Mouse (Mus musculus) stomach, embryonic 15.5 days (tissue): ENCODE measurements at regions not wholly inside any gene's neighbourhood (a gene's known extent, or its start where the extent isn't known, plus 50 kb on each side); places are given as distances from the start of the nearest gene placed in this dataset.
A peak's percentile ranks its signal among the peaks of the same experiment; 100 is the strongest.

ENCODE experiments used
- ATAC-seq: fragments of 200-750 bp; cut with Nextera tagmentation; 2 replicates; pipeline ENCODE4 v1.8.0; 2017; ENCODE audit warnings: low read depth, moderate number of reproducible peaks, moderate TSS enrichment; ENCODE audit not compliant: insufficient read depth, low FRiP score
- H3K27ac ChIP-seq: fragments of 300-500 bp; sonication (generic); 2 replicates; pipeline ENCODE4 v1.5.1; 2015; ENCODE audit warnings: mild to moderate bottlenecking, inconsistent platforms
- H3K27me3 ChIP-seq: fragments of 300-500 bp; sonication (generic); replicated peaks from 2 replicates; pipeline ENCODE4 v1.6.1; 2015; ENCODE audit warnings: inconsistent platforms
- H3K36me3 ChIP-seq: fragments of 300-500 bp; sonication (generic); 2 replicates; pipeline ENCODE4 v1.6.1; 2015; ENCODE audit warnings: inconsistent platforms
- H3K4me1 ChIP-seq: fragments of 300-500 bp; sonication (generic); 2 replicates; pipeline ENCODE4 v1.6.1; 2015; ENCODE audit warnings: inconsistent platforms
- H3K4me2 ChIP-seq: fragments of 300-500 bp; sonication (generic); 2 replicates; pipeline ENCODE4 v1.6.1; 2015; ENCODE audit warnings: mild to moderate bottlenecking, inconsistent platforms
- H3K4me3 ChIP-seq: fragments of 300-500 bp; sonication (generic); replicated peaks from 2 replicates; pipeline ENCODE4 v1.5.1; 2015; ENCODE audit warnings: inconsistent platforms
- H3K9ac ChIP-seq: fragments of 300-500 bp; sonication (generic); 2 replicates; pipeline ENCODE4 v1.6.1; 2015; ENCODE audit warnings: inconsistent platforms
- H3K9me3 ChIP-seq: fragments of 300-500 bp; sonication (generic); 2 replicates; pipeline ENCODE4 v1.6.1; 2016; ENCODE audit warnings: inconsistent platforms
- WGBS: fragments of 180-500 bp; shearing (Covaris S2); methylation state at CpG from one replicate; pipeline ENCODE4 v1.1.7; 2015; 5-methylcytosine and 5-hydroxymethylcytosine counted together

- Histone ChIP-seq H3K4me2 (no peak overlapping the region), H3K36me3 (no peaks in the 10 kb centered on the region), H3K27me3 (no peaks in the 10 kb centered on the region), H3K4me3 (no peak overlapping the region), H3K9me3 (no peaks in the 10 kb centered on the region), H3K9ac (no peak overlapping the region), H3K4me1 (no peaks in the 10 kb centered on the region), H3K27ac (no peak overlapping the region)
- no peak for ATAC-seq
- 11% methylated on average over 13 of the region's 13 CpGs for WGBS
Observed at GRCm38 (mm10) chr14:104038628-104039325, 194.6 kb upstream of the Ednrb start.

- no peaks in the 10 kb centered on the region for H3K4me1 ChIP-seq
- no peak for ATAC-seq
- no peaks in the 10 kb centered on the region for H3K36me3 ChIP-seq
- H3K9ac ChIP-seq: no peak overlapping the region
- no peak overlapping the region for H3K27ac ChIP-seq
- H3K27me3 ChIP-seq: no peaks in the 10 kb centered on the region
- no peak overlapping the region for H3K4me3 ChIP-seq
- H3K9me3 ChIP-seq: no peaks in the 10 kb centered on the region
- H3K4me2 ChIP-seq: no peak overlapping the region
- 43% methylated on average over 1 of the region's 1 CpGs for WGBS
Observed at GRCm38 (mm10) chr14:104033606-104034005, 189.4 kb upstream of the Ednrb start.

- Histone ChIP-seq H3K4me1 (peaks cover 3% of the 10 kb centered on the region; the same call in 1 of the 2 replicates), H3K27me3 (no peaks in the 10 kb centered on the region), H3K4me2 (no peak overlapping the region), H3K9me3 (no peaks in the 10 kb centered on the region), H3K27ac (no peak overlapping the region), H3K4me3 (no peak overlapping the region), H3K9ac (no peak overlapping the region), H3K36me3 (no peaks in the 10 kb centered on the region)
- no peak for ATAC-seq
- 55% methylated on average over 11 of the region's 11 CpGs for WGBS
Observed at GRCm38 (mm10) chr14:104030784-104031470, 186.7 kb upstream of the Ednrb start.

GRCm38 (mm10) chr14:104029668-104030530, 185.7 kb upstream of the Ednrb start:
- 54% methylated on average over 20 of the region's 20 CpGs for WGBS
- no peaks in the 10 kb centered on the region for H3K36me3 ChIP-seq
- no peak overlapping the region for H3K4me2 ChIP-seq
- no peak overlapping the region for H3K4me3 ChIP-seq
- no peak overlapping the region for H3K27ac ChIP-seq
- H3K9me3 ChIP-seq: no peaks in the 10 kb centered on the region
- no peak for ATAC-seq
- H3K4me1 ChIP-seq: peaks cover 3% of the 10 kb centered on the region; the same call in 1 of the 2 replicates
- H3K9ac ChIP-seq: no peak overlapping the region
- H3K27me3 ChIP-seq: no peaks in the 10 kb centered on the region

- H3K9me3 ChIP-seq: no peaks in the 10 kb centered on the region
- no peak overlapping the region for H3K4me3 ChIP-seq
- no peak overlapping the region for H3K4me2 ChIP-seq
- H3K27ac ChIP-seq: no peak overlapping the region
- H3K9ac ChIP-seq: no peak overlapping the region
- H3K4me1 ChIP-seq: peaks cover 3% of the 10 kb centered on the region; the same call in 1 of the 2 replicates
- no peaks in the 10 kb centered on the region for H3K36me3 ChIP-seq
- no peaks in the 10 kb centered on the region for H3K27me3 ChIP-seq
- no peak for ATAC-seq
- WGBS: 88% methylated on average over 8 of the region's 8 CpGs
Observed at GRCm38 (mm10) chr14:104027900-104028285, 183.7 kb upstream of the Ednrb start.

GRCm38 (mm10) chr14:104027077-104027899, 183.1 kb upstream of the Ednrb start:
- Histone ChIP-seq H3K4me1 (peaks cover 3% of the 10 kb centered on the region; the same call in 1 of the 2 replicates), H3K36me3 (no peaks in the 10 kb centered on the region), H3K4me3 (no peak overlapping the region), H3K27me3 (no peaks in the 10 kb centered on the region), H3K9me3 (no peaks in the 10 kb centered on the region), H3K27ac (no peak overlapping the region), H3K9ac (no peak overlapping the region), H3K4me2 (0 out of 2 replicates have a peak overlapping the region, but pooled peaks have one; percentile 14)
- WGBS: 28% methylated on average over 17 of the region's 17 CpGs
- ATAC-seq: peak; percentile 18; the same call in 1 of the 2 replicates

GRCm38 (mm10) chr14:104008538-104008937, 164.3 kb upstream of the Ednrb start:
- WGBS: 77% methylated on average over 1 of the region's 1 CpGs
- H3K4me2 ChIP-seq: no peak overlapping the region
- no peak overlapping the region for H3K27ac ChIP-seq
- H3K4me3 ChIP-seq: no peak overlapping the region
- no peaks in the 10 kb centered on the region for H3K27me3 ChIP-seq
- no peaks in the 10 kb centered on the region for H3K9me3 ChIP-seq
- H3K36me3 ChIP-seq: no peaks in the 10 kb centered on the region
- H3K4me1 ChIP-seq: no peaks in the 10 kb centered on the region
- no peak overlapping the region for H3K9ac ChIP-seq
- no peak for ATAC-seq

- H3K27me3 ChIP-seq: no peaks in the 10 kb centered on the region
- no peak overlapping the region for H3K9ac ChIP-seq
- H3K4me1 ChIP-seq: no peaks in the 10 kb centered on the region
- H3K27ac ChIP-seq: no peak overlapping the region
- WGBS: 49% methylated on average over 4 of the region's 4 CpGs
- no peaks in the 10 kb centered on the region for H3K9me3 ChIP-seq
- H3K36me3 ChIP-seq: no peaks in the 10 kb centered on the region
- ATAC-seq: no peak
- no peak overlapping the region for H3K4me2 ChIP-seq
- H3K4me3 ChIP-seq: no peak overlapping the region
Observed at GRCm38 (mm10) chr14:104006426-104006825, 162.2 kb upstream of the Ednrb start.

- Histone ChIP-seq H3K4me2 (no peak overlapping the region), H3K27me3 (no peaks in the 10 kb centered on the region), H3K4me1 (no peaks in the 10 kb centered on the region), H3K4me3 (no peak overlapping the region), H3K36me3 (no peaks in the 10 kb centered on the region), H3K9ac (no peak overlapping the region), H3K9me3 (no peaks in the 10 kb centered on the region), H3K27ac (no peak overlapping the region)
- no peak for ATAC-seq
- 77% methylated on average over 2 of the region's 2 CpGs for WGBS
Observed at GRCm38 (mm10) chr14:104005132-104005531, 160.9 kb upstream of the Ednrb start.

- Histone ChIP-seq H3K4me2 (no peak overlapping the region), H3K9ac (no peak overlapping the region), H3K36me3 (no peaks in the 10 kb centered on the region), H3K27ac (no peak overlapping the region), H3K27me3 (no peaks in the 10 kb centered on the region), H3K4me3 (no peak overlapping the region), H3K9me3 (no peaks in the 10 kb centered on the region), H3K4me1 (no peaks in the 10 kb centered on the region)
- no peak for ATAC-seq
- WGBS: 44% methylated on average over 1 of the region's 1 CpGs
Observed at GRCm38 (mm10) chr14:104002421-104002820, 158.2 kb upstream of the Ednrb start.

- no peaks in the 10 kb centered on the region for H3K36me3 ChIP-seq
- H3K27ac ChIP-seq: no peak overlapping the region
- H3K4me2 ChIP-seq: no peak overlapping the region
- H3K9ac ChIP-seq: no peak overlapping the region
- no peaks in the 10 kb centered on the region for H3K9me3 ChIP-seq
- no peak for ATAC-seq
- H3K4me1 ChIP-seq: no peaks in the 10 kb centered on the region
- no peak overlapping the region for H3K4me3 ChIP-seq
- H3K27me3 ChIP-seq: no peaks in the 10 kb centered on the region
- 78% methylated on average over 3 of the region's 3 CpGs for WGBS
Observed at GRCm38 (mm10) chr14:103990418-103990817, 146.2 kb upstream of the Ednrb start.
